Mouse (Mus musculus) regulatory T cell (primary cell): ENCODE measurements around the gene Mpp3.

Experiments used
- in situ Hi-C: fragments of 300-600 bp; cut with MboI, MseI; formaldehyde crosslinking; loops from one replicate; pipeline ENCODE4 v1.15.1; 2025; ENCODE audit warnings: high pct_unique_total_duplicates

The Mpp3 gene

GRCm38 (mm10) chr11:102039487-102040137, 11.4 kb upstream of the Mpp3 start:
- in situ Hi-C loops, result loop anchor here (5.0 kb wide), 1 partner anchor 542 kb away; no protein-coding TSS in a partner anchor

GRCm38 (mm10) chr11:102037789-102038188, 9.5 kb upstream of the Mpp3 start:
- in situ Hi-C loops, result loop anchor here (5.0 kb wide), 1 partner anchor 540 kb away; no protein-coding TSS in a partner anchor

- in situ Hi-C loops, result loop anchor here (5.0 kb wide), 1 partner anchor 539 kb away; no protein-coding TSS in a partner anchor
Observed at GRCm38 (mm10) chr11:102036336-102036735, 8.1 kb upstream of the Mpp3 start.

- in situ Hi-C loops, result loop anchor here (5.0 kb wide), 1 partner anchor 538 kb away; no protein-coding TSS in a partner anchor
Observed at GRCm38 (mm10) chr11:102035456-102035960, 7.2 kb upstream of the Mpp3 start.

- in situ Hi-C loops, result loop anchor here (5.0 kb wide), 1 partner anchor 538 kb away; no protein-coding TSS in a partner anchor
Observed at GRCm38 (mm10) chr11:102034887-102035286, 6.6 kb upstream of the Mpp3 start.

- in situ Hi-C loops, result no loop called here
Observed at GRCm38 (mm10) chr11:102033055-102033591, 4.9 kb upstream of the Mpp3 start.

GRCm38 (mm10) chr11:102031149-102031548, 2.9 kb upstream of the Mpp3 start:
- in situ Hi-C loops, result no loop called here

GRCm38 (mm10) chr11:102029966-102030365, 1.7 kb upstream of the Mpp3 start:
- in situ Hi-C loops, result no loop called here

GRCm38 (mm10) chr11:102029304-102029703, 1.0 kb upstream of the Mpp3 start:
- in situ Hi-C loops, result no loop called here

GRCm38 (mm10) chr11:102027361-102028017, 772 bp downstream of the Mpp3 start:
- in situ Hi-C loops, result no loop called here

- in situ Hi-C loops, result no loop called here
Observed at GRCm38 (mm10) chr11:102026694-102027360, 1.4 kb downstream of the Mpp3 start.

- in situ Hi-C loops, result no loop called here
Observed at GRCm38 (mm10) chr11:102025991-102026660, 2.1 kb downstream of the Mpp3 start.

GRCm38 (mm10) chr11:102025354-102025753, 2.9 kb downstream of the Mpp3 start:
- in situ Hi-C loops, result no loop called here

- in situ Hi-C loops, result no loop called here
Observed at GRCm38 (mm10) chr11:102024875-102025274, 3.4 kb downstream of the Mpp3 start.

GRCm38 (mm10) chr11:102024084-102024758, 4.0 kb downstream of the Mpp3 start:
- in situ Hi-C loops, result no loop called here

- in situ Hi-C loops, result no loop called here
Observed at GRCm38 (mm10) chr11:102023406-102023805, 4.9 kb downstream of the Mpp3 start.

GRCm38 (mm10) chr11:102021196-102021595, 7.1 kb downstream of the Mpp3 start:
- in situ Hi-C loops, result no loop called here

GRCm38 (mm10) chr11:102019736-102020135, 8.5 kb downstream of the Mpp3 start:
- in situ Hi-C loops, result no loop called here

GRCm38 (mm10) chr11:102016136-102016535, 12.1 kb downstream of the Mpp3 start:
- in situ Hi-C loops, result no loop called here

GRCm38 (mm10) chr11:102015472-102015871, 12.8 kb downstream of the Mpp3 start:
- in situ Hi-C loops, result no loop called here

GRCm38 (mm10) chr11:102013201-102013600, 15.1 kb downstream of the Mpp3 start:
- in situ Hi-C loops, result no loop called here
